Comparison of ENCODE assay signal across 8 mouse cellular contexts in the genomic region with DNA sequence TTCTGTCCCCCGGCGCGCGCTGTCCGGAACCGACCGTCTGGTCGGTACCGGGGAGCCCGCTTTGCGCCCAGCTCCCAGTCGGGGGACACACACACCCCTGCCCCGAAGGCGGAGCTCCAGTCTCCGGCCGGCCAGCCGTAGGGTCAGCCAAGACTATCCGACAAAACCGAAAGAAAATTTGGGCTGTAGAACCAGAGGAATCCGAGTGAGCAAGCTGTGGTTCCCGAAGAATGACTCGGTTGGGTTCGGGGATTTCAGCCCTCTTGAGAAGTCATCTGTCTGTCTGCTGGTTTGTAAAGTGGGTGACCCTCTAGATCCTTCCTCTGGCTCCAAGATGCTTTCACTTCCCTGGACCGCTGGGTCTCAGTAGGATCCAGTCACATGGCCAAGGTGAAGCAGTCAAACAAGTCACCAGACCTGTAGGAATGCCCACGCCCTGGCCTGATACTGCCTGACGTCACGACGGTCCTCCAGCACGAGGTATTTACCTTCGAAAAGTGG. TPM values are rescaled to one million over a fixed set of nuclear protein-coding genes. Genes with fewer than 3 reads are reported as not detected.
DNase-seq lines count a peak whose midpoint lies in the region; ATAC-seq lines count a peak whose summit lies in the region.

A gene (minus strand): TSS at position 384 of the 501 bp plus-strand sequence.

- peak within 1 kb of the TSS; percentile 97 for H3K4me2 ChIP-seq in heart, embryonic 11.5 days
- H3K4me2 ChIP-seq in kidney, embryonic 14.5 days (replicated peaks; ENCODE audit: low read depth, low read length), result peak within 1 kb of the TSS; percentile 98

- peaks cover 71% of the 10 kb centered on the region for H3K27me3 ChIP-seq in embryonic facial prominence, embryonic 10.5 days (replicated peaks; ENCODE audit: low read depth, poor library complexity, severe bottlenecking)
- peaks cover 34% of the 10 kb centered on the region for H3K27me3 ChIP-seq in heart, embryonic 11.5 days (ENCODE audit: control insufficient read depth, insufficient read depth, low read length)
- peaks cover 28% of the 10 kb centered on the region for H3K27me3 ChIP-seq in kidney, embryonic 14.5 days (ENCODE audit: control insufficient read depth, insufficient read depth, low read length)
- no peaks in the 10 kb centered on the region for H3K27me3 ChIP-seq in splenic B cell, adult 2 months (ENCODE audit: control insufficient read depth, insufficient read depth, low read length, poor library complexity, severe bottlenecking)

- H3K9me3 ChIP-seq in embryonic facial prominence, embryonic 10.5 days, result no peaks in the 10 kb centered on the region
- H3K9me3 ChIP-seq in heart, embryonic 11.5 days (replicated peaks; ENCODE audit: control insufficient read depth, low read length), result no peaks in the 10 kb centered on the region
- no peaks in the 10 kb centered on the region for H3K9me3 ChIP-seq in kidney, embryonic 14.5 days (ENCODE audit: control insufficient read depth, low read length)

- WGBS in embryonic facial prominence, embryonic 10.5 days, result 5% methylated on average over 30 of the region's 30 CpGs
- WGBS in heart, embryonic 11.5 days (ENCODE audit: insufficient replicate concordance), result 3% methylated on average over 30 of the region's 30 CpGs
- 3% methylated on average over 30 of the region's 30 CpGs for WGBS in kidney, embryonic 14.5 days

- H3K4me3 ChIP-seq in embryonic facial prominence, embryonic 10.5 days, result peak within 1 kb of the TSS; percentile 65
- H3K4me3 ChIP-seq in heart, embryonic 11.5 days (ENCODE audit: low read depth, low read length), result peak within 1 kb of the TSS; percentile 68
- H3K4me3 ChIP-seq in kidney, embryonic 14.5 days (ENCODE audit: low read length), result peak within 1 kb of the TSS; percentile 60

- peak within 1 kb of the TSS; percentile 71 for H3K9ac ChIP-seq in heart, embryonic 11.5 days (ENCODE audit: low read depth, low read length)
- H3K9ac ChIP-seq in kidney, embryonic 14.5 days (ENCODE audit: low read depth, low read length), result peak within 1 kb of the TSS; percentile 55

- peaks cover 19% of the 10 kb centered on the region for H3K4me1 ChIP-seq in embryonic facial prominence, embryonic 10.5 days
- peaks cover 5% of the 10 kb centered on the region; the same call in 1 of the 2 replicates for H3K4me1 ChIP-seq in heart, embryonic 11.5 days (ENCODE audit: control insufficient read depth, insufficient read depth, low read length)
- H3K4me1 ChIP-seq in kidney, embryonic 14.5 days (ENCODE audit: control insufficient read depth, insufficient read depth, low read length), result peaks cover 9% of the 10 kb centered on the region; the same call in 1 of the 2 replicates

- ATAC-seq in heart, embryonic 11.5 days (replicated peaks; ENCODE audit: insufficient number of reproducible peaks, low FRiP score, low TSS enrichment), result no peak
- ATAC-seq in kidney, embryonic 14.5 days (ENCODE audit: low FRiP score, low TSS enrichment), result peak; percentile 56; the same call in 1 of the 2 replicates

- peak within 1 kb of the TSS; percentile 44; the same call in 1 of the 2 replicates for H3K27ac ChIP-seq in embryonic facial prominence, embryonic 10.5 days (replicated peaks)
- H3K27ac ChIP-seq in heart, embryonic 11.5 days (ENCODE audit: low read depth, low read length), result no peak within 1 kb of the TSS
- H3K27ac ChIP-seq in kidney, embryonic 14.5 days (ENCODE audit: low read depth, low read length), result no peak within 1 kb of the TSS

- DNase-seq in adrenal gland, adult 2 months, result peak; percentile 70
- DNase-seq in embryonic facial prominence, embryonic 10.5 days (ENCODE audit: low spot score), result peak; percentile 41
- peak; percentile 60 for DNase-seq in lung, postnatal 14 days
- peak; percentile 62 for DNase-seq in splenic B cell, adult 2 months (ENCODE audit: low read depth, low spot score)
- no peak for DNase-seq in right cerebral cortex, postnatal 4 days
- no peak for DNase-seq in cerebellum, postnatal 4 days (ENCODE audit: low spot score in 2 of 2)

- peaks cover 7% of the 10 kb centered on the region; the same call in 1 of the 2 replicates for H3K36me3 ChIP-seq in embryonic facial prominence, embryonic 10.5 days (replicated peaks)
- no peaks in the 10 kb centered on the region for H3K36me3 ChIP-seq in heart, embryonic 11.5 days (ENCODE audit: control insufficient read depth, insufficient read depth, low read length)
- no peaks in the 10 kb centered on the region for H3K36me3 ChIP-seq in kidney, embryonic 14.5 days (ENCODE audit: control insufficient read depth, insufficient read depth, low read length)
- H3K36me3 ChIP-seq in splenic B cell, adult 2 months (ENCODE audit: control insufficient read depth, insufficient read depth, low read length, poor library complexity, severe bottlenecking), result no peaks in the 10 kb centered on the region

RNA-seq across cellular contexts. Expression of the gene that starts here (rescaled TPM):
- total RNA-seq in adrenal gland, adult 2 months (2021), result 10 to 100 TPM in 1 of 2 experiments, 1 to 10 TPM in 1; 9.4 to 14.0 TPM
- polyA plus RNA-seq in adrenal gland, adult 2 months (2012; rRNA removed), result 16.2 and 18.7 TPM in 2 replicates
- 0.39 and 0.65 TPM in 2 replicates for polyA plus RNA-seq in embryonic facial prominence, embryonic 10.5 days (2016; fragmentation: Nextera tagmentation; extraction: Ambion mirVana)
- 6.2 and 7.3 TPM in 2 replicates for polyA plus RNA-seq in heart, embryonic 11.5 days (2014; fragmentation: Nextera tagmentation; extraction: Ambion mirVana)
- 5.2 and 6.0 TPM in 2 replicates for polyA plus RNA-seq in kidney, embryonic 14.5 days (2014; fragmentation: Nextera tagmentation; extraction: Ambion mirVana)

Comparison
In these comparisons a context has a peak if more than half of its experiments do, and no peak if none do; other contexts are left out.
1. Peak in DNase-seq, H3K4me3 ChIP-seq and H3K27ac ChIP-seq in embryonic facial prominence, embryonic 10.5 days; RNA of the gene not detected or under 1 TPM.
2. DNase-seq: peak in adrenal gland, adult 2 months (single experiment), lung, postnatal 14 days (single experiment) and splenic B cell, adult 2 months (single experiment); none in right cerebral cortex, postnatal 4 days (single experiment) and cerebellum, postnatal 4 days (0 of 2).
3. Peak in every context shown above with its lines, with median percentiles within 50 percentile points of each other: H3K4me3 ChIP-seq.